Mouse (Mus musculus) limb, embryonic 10.5 days (tissue): ENCODE data around the gene Hrh2. TPM values are rescaled to one million over a fixed set of nuclear protein-coding genes. Genes with fewer than 3 reads are reported as not detected.
A peak's percentile ranks its signal among the peaks of the same experiment; 100 is the strongest.

ENCODE experiments used
- DNase-seq: peaks from one replicate; pipeline ENCODE4 v3.0.0-alpha.2; 2017; ENCODE audit warnings: low spot score
- H3K27ac ChIP-seq: fragments of 300-500 bp; sonication (generic); 2 replicates; pipeline ENCODE4 v1.5.1; 2016; ENCODE audit warnings: mild to moderate bottlenecking
- H3K27me3 ChIP-seq: fragments of 300-500 bp; sonication (generic); 2 replicates; pipeline ENCODE4 v1.6.1; 2016; ENCODE audit warnings: low read depth, mild to moderate bottlenecking; ENCODE audit not compliant: poor library complexity, severe bottlenecking
- H3K36me3 ChIP-seq: fragments of 300-500 bp; sonication (generic); 2 replicates; pipeline ENCODE4 v1.6.1; 2016; ENCODE audit warnings: mild to moderate bottlenecking, moderate library complexity
- H3K4me1 ChIP-seq: fragments of 300-500 bp; sonication (generic); 2 replicates; pipeline ENCODE4 v1.6.1; 2016
- H3K4me3 ChIP-seq: fragments of 300-500 bp; sonication (generic); 2 replicates; pipeline ENCODE4 v1.5.1; 2016; ENCODE audit warnings: mild to moderate bottlenecking, moderate library complexity
- H3K9me3 ChIP-seq: fragments of 300-500 bp; sonication (generic); replicated peaks from 2 replicates; pipeline ENCODE4 v1.6.1; 2016; ENCODE audit warnings: mild to moderate bottlenecking
- WGBS: fragments of 180-500 bp; shearing (Covaris S2); methylation state at CpG from one replicate; pipeline ENCODE4 v1.1.7; 2016; 5-methylcytosine and 5-hydroxymethylcytosine counted together
- polyA plus RNA-seq: library from polyadenylated mRNA; unstranded; fragments of >200 nt; fragmentation: Nextera tagmentation; extraction: Ambion mirVana; gene quantifications from 2 replicates; pipeline ENCODE4 v1.2.1, GENCODE M21; 2016

Gene Hrh2
- polyA plus RNA-seq, 1 experiment from 2014 or later: 0.05 TPM

DNA sequence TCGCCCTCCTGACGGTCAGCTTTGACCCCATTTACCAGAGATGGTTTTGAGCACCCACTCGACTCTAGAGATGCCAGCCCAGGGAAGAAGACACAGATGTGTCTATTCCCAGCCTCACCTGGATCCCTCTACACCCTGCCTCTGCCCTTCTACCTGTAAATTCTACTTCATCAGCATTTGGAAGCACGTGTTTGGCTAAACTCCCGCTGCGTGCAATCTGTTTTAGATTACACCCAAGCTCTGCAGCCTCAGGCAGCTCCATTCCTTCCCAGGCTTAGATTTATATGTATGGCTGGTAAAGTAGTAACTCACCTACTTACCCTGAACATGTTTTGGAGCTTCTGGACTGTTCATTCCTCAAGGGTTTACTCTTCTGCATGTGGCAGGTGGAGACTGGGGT is 26.9 kb upstream of the Hrh2 start:
- 75% methylated on average over 6 of the region's 6 CpGs for WGBS
- peak; percentile 37 for DNase-seq

DNA sequence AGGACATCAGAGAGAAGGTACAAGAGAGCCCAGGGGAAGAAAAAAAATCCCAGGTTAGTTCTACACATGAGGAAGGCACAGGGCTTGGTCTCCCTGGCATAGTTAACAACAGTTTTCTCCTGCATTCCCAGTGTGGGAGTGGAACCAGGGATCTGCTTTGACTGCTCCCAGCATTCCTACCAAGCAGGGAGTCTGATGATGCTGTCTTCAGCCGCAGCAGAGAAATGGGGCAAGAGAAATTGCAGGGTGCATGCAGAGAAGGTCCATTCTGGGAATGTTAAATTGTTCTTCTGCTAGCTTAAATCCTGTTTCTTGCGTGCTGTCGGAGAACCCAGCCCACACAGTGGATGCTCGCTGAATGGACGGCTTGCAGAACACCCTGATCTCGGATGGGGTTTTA is 26.2 kb upstream of the Hrh2 start:
- H3K9me3 ChIP-seq: no peaks in the 10 kb centered on the region
- no peaks in the 10 kb centered on the region for H3K36me3 ChIP-seq
- H3K4me1 ChIP-seq: peaks cover 12% of the 10 kb centered on the region
- H3K4me3 ChIP-seq: no peak overlapping the region
- 0 out of 2 replicates have a peak, but pooled peaks cover 2% of the 10 kb centered on the region for H3K27me3 ChIP-seq
- H3K27ac ChIP-seq: no peak overlapping the region
- WGBS: 85% methylated on average over 6 of the region's 6 CpGs
- DNase-seq: no peak

More for the DNA sequence above, 26.9 kb upstream of the Hrh2 start:
- Histone ChIP-seq H3K9me3 (no peaks in the 10 kb centered on the region), H3K27ac (no peak overlapping the region), H3K4me3 (no peak overlapping the region), H3K36me3 (no peaks in the 10 kb centered on the region), H3K27me3 (0 out of 2 replicates have a peak, but pooled peaks cover 4% of the 10 kb centered on the region), H3K4me1 (peaks cover 12% of the 10 kb centered on the region)

DNA sequence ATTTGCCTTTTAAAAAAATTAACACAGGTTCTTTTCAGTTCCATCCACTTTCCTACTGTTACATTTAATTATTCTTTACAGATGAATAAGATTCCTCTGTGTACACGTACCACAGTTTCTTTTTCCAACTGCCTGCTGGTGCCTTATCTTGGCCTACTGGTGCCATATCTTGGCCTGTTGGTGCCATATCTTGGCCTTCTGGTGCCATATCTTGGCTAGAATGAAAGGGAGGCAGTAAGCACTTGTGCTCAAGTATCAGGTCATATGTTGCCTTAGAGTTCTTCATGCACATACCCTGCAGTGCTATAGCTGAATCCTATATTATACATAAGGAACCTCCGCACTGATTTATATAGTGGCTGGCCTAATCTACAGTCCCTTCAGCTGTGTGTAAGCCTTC is 24.9 kb upstream of the Hrh2 start:
- Histone ChIP-seq H3K36me3 (no peaks in the 10 kb centered on the region), H3K4me3 (no peak overlapping the region), H3K9me3 (no peaks in the 10 kb centered on the region), H3K27me3 (no peaks in the 10 kb centered on the region), H3K27ac (no peak overlapping the region), H3K4me1 (peaks cover 12% of the 10 kb centered on the region)
- 97% methylated on average over 2 of the region's 2 CpGs for WGBS
- no peak for DNase-seq

GRCm38 (mm10) chr13:54168675-54169074 is 23.3 kb upstream of the Hrh2 start:
- Histone ChIP-seq H3K27me3 (no peaks in the 10 kb centered on the region), H3K4me3 (no peak overlapping the region), H3K36me3 (no peaks in the 10 kb centered on the region), H3K9me3 (no peaks in the 10 kb centered on the region), H3K27ac (no peak overlapping the region), H3K4me1 (peaks cover 12% of the 10 kb centered on the region)
- WGBS: 90% methylated on average over 8 of the region's 8 CpGs
- DNase-seq: no peak

- WGBS: 90% methylated on average over 6 of the region's 6 CpGs
- peaks cover 7% of the 10 kb centered on the region for H3K4me1 ChIP-seq
- peaks cover 3% of the 10 kb centered on the region; the same call in 1 of the 2 replicates for H3K9me3 ChIP-seq
- DNase-seq: no peak
- no peak overlapping the region for H3K27ac ChIP-seq
- H3K4me3 ChIP-seq: no peak overlapping the region
- H3K36me3 ChIP-seq: no peaks in the 10 kb centered on the region
- no peaks in the 10 kb centered on the region for H3K27me3 ChIP-seq
These were observed 21.6 kb upstream of the Hrh2 start for GRCm38 (mm10) chr13:54170288-54170687.

- Histone ChIP-seq H3K9me3 (peaks cover 3% of the 10 kb centered on the region; the same call in 1 of the 2 replicates), H3K36me3 (no peaks in the 10 kb centered on the region), H3K4me1 (no peaks in the 10 kb centered on the region), H3K4me3 (no peak overlapping the region), H3K27me3 (no peaks in the 10 kb centered on the region), H3K27ac (no peak overlapping the region)
- no peak for DNase-seq
- WGBS: 81% methylated on average over 10 of the region's 10 CpGs
These were observed 20.6 kb upstream of the Hrh2 start for GRCm38 (mm10) chr13:54171346-54171745.

DNA sequence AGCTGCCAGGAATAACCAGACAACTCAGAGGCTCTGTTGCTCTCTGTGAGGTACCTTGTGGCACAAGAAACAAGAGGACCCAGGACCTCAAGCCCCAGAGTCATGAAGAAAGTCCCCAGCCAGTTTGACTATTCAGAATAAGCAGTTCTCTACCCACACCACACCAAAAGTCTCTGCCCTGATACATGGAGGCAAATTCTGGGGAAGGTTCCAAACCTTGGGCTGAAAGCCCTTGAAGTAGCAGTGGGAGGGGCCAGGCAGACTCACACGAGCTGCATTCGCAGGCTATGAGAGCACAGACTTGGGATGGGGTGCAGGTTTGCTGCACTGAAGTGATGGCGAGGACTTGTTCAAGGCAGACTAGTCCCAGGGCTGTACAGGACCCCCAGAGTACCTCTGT is 20.2 kb upstream of the Hrh2 start:
- Histone ChIP-seq H3K4me3 (no peak overlapping the region), H3K27ac (no peak overlapping the region), H3K9me3 (peaks cover 3% of the 10 kb centered on the region; the same call in 1 of the 2 replicates), H3K27me3 (no peaks in the 10 kb centered on the region), H3K36me3 (no peaks in the 10 kb centered on the region), H3K4me1 (no peaks in the 10 kb centered on the region)
- WGBS: 51% methylated on average over 3 of the region's 3 CpGs
- no peak for DNase-seq

- peaks cover 3% of the 10 kb centered on the region; the same call in 1 of the 2 replicates for H3K9me3 ChIP-seq
These were observed 18.0 kb upstream of the Hrh2 start for GRCm38 (mm10) chr13:54173941-54174340.

GRCm38 (mm10) chr13:54174703-54175102 is 17.2 kb upstream of the Hrh2 start:
- H3K27me3 ChIP-seq: no peaks in the 10 kb centered on the region
- no peaks in the 10 kb centered on the region for H3K36me3 ChIP-seq
- WGBS: 88% methylated on average over 4 of the region's 4 CpGs
- no peaks in the 10 kb centered on the region for H3K4me1 ChIP-seq
- DNase-seq: no peak
- no peak overlapping the region for H3K27ac ChIP-seq
- H3K4me3 ChIP-seq: no peak overlapping the region
- H3K9me3 ChIP-seq: peaks cover 3% of the 10 kb centered on the region; the same call in 1 of the 2 replicates

More at GRCm38 (mm10) chr13:54173941-54174340, 18.0 kb upstream of the Hrh2 start:
- Histone ChIP-seq H3K4me3 (no peak overlapping the region), H3K36me3 (no peaks in the 10 kb centered on the region), H3K4me1 (no peaks in the 10 kb centered on the region), H3K27ac (no peak overlapping the region), H3K27me3 (no peaks in the 10 kb centered on the region)
- WGBS: 100% methylated on average over 2 of the region's 2 CpGs
- no peak for DNase-seq

DNA sequence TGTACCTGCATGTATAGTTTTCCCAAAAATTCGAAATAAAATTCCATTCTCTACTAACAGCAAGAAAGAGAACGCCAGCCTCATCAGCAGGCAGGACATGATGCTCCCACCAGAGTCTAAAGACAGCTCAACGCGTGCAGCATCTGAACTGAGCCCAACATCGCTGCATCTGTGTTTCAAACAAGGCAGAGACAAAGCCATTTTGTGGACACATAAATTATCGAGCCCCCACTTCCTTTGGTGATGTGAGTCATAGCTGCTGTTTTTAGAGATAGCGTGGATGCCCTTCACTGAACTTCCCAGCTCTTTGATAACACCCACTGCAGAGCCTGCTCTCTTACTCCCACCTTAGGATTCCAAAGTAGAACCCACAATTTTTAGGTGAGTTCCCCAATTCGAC is 16.5 kb upstream of the Hrh2 start:
- H3K4me1 ChIP-seq: peaks cover under 1% of the 10 kb centered on the region; the same call in 1 of the 2 replicates
- WGBS: 87% methylated on average over 8 of the region's 8 CpGs

DNA sequence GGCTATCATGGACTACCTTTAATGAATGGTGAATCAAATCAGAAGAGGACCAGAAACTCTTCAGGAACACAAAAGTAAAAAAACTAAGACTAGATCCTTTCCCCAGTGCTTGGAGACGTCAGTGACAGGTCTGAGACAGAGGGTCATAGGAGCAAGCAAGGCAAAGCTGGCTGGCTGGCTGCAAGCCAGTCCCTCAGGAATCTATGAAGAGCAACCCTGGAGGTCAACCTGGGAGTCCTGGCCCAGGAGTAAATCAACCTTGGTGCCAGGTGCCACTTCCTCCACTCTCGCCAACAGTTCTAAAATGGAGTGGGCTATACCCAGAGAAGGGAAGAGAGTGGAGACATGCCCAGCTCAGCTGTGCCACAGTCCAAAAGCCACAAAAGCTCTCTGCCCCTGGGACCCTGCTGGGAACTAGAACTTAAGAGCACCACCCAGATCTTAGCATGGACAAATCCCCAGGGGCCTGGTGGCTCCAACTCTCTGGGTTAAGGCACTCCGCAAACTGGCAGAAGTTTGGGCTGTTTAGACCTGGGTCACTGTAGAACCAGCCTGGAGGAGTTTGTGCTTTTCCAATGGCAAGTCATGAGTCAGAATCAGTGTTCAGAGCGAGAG is 15.4 kb upstream of the Hrh2 start:
- no peak for DNase-seq
- peaks cover 8% of the 10 kb centered on the region; the same call in 1 of the 2 replicates for H3K4me1 ChIP-seq
- H3K36me3 ChIP-seq: no peaks in the 10 kb centered on the region

More for the DNA sequence above, 16.5 kb upstream of the Hrh2 start:
- no peak overlapping the region for H3K27ac ChIP-seq
- DNase-seq: no peak
- H3K9me3 ChIP-seq: peaks cover 3% of the 10 kb centered on the region; the same call in 1 of the 2 replicates
- H3K4me3 ChIP-seq: no peak overlapping the region
- no peaks in the 10 kb centered on the region for H3K27me3 ChIP-seq
- no peaks in the 10 kb centered on the region for H3K36me3 ChIP-seq

GRCm38 (mm10) chr13:54177346-54177745 is 14.6 kb upstream of the Hrh2 start:
- no peaks in the 10 kb centered on the region for H3K27me3 ChIP-seq
- H3K9me3 ChIP-seq: peaks cover 3% of the 10 kb centered on the region; the same call in 1 of the 2 replicates
- H3K4me1 ChIP-seq: peaks cover 8% of the 10 kb centered on the region; the same call in 1 of the 2 replicates
- no peak overlapping the region for H3K4me3 ChIP-seq
- 96% methylated on average over 2 of the region's 2 CpGs for WGBS
- no peak overlapping the region for H3K27ac ChIP-seq
- no peaks in the 10 kb centered on the region for H3K36me3 ChIP-seq
- no peak for DNase-seq

More for the DNA sequence above, 15.4 kb upstream of the Hrh2 start:
- 77% methylated on average over 4 of the region's 4 CpGs for WGBS
- Histone ChIP-seq H3K27me3 (no peaks in the 10 kb centered on the region), H3K4me3 (no peak overlapping the region), H3K9me3 (peaks cover 3% of the 10 kb centered on the region; the same call in 1 of the 2 replicates), H3K27ac (no peak overlapping the region)

DNA sequence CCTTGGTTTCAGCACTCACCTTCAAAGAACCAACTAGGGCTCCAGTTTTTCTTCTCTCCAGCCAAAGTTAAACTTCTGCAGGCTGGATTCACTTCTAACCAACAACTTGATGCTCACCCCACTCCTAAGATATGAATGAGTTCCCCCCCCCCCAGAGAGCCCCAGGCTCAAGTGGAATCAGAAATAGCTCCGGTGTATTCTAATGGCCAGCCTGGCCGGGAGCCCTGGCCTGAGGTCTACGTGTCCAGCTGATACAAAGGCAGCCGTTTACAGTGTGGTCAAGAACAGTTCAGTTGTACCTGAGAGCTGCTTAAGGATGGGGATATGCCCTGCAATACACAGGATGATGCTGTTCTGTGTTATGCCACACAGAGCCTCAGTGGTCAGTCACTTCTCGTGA is 13.3 kb upstream of the Hrh2 start:
- WGBS: 85% methylated on average over 5 of the region's 5 CpGs
- H3K4me1 ChIP-seq: peaks cover 8% of the 10 kb centered on the region; the same call in 1 of the 2 replicates
- H3K27me3 ChIP-seq: no peaks in the 10 kb centered on the region
- no peak overlapping the region for H3K4me3 ChIP-seq
- no peak for DNase-seq
- peaks cover 3% of the 10 kb centered on the region; the same call in 1 of the 2 replicates for H3K9me3 ChIP-seq
- no peaks in the 10 kb centered on the region for H3K36me3 ChIP-seq
- no peak overlapping the region for H3K27ac ChIP-seq
